Mouse (Mus musculus): ENCODE results near the gene Kcna2.

- TF ChIP-seq CTCF (IDR thresholded peaks at IDR 0.05) (no peak), EP300 (IDR thresholded peaks at IDR 0.05) (no peak)
Observed at GRCm38 (mm10) chr3:107153772-107154655, 53.1 kb downstream of the Kcna2 start.

Measured in lung, postnatal 0 days (tissue).